Mouse (Mus musculus) lung, postnatal 0 days (tissue): ENCODE measurements at regions not wholly inside any gene's neighbourhood (a gene's known extent, or its start where the extent isn't known, plus 50 kb on each side); places are given as distances from the start of the nearest gene placed in this dataset.

Experiments
- CTCF ChIP-seq: IDR thresholded peaks from 2 replicates; pipeline ENCODE4 v1.5.1; 2016; ENCODE audit warnings: antibody characterized with exemption, mild to moderate bottlenecking
- EP300 ChIP-seq: IDR thresholded peaks from 2 replicates; pipeline ENCODE4 v1.6.1; 2016; ENCODE audit warnings: antibody characterized with exemption, mild to moderate bottlenecking, control low read depth

DNA sequence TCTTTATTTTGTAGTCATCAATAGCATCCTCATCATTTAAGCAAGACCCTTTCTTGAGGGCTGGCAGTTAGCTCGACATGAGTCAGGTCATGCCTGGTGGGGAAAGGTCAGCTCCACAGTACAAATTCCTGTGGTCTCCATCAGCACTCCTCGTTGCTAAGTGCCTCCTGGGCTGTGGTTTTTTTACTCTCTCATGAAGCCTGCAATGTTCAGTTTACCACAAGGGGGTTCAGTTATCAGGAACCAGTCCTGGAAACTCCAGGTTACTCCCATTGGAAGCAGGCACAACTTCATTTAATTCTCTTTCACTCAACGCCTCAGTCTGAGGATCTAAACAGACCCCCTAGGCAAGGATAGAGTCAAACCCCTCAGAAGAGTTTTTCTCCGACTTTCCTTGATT, 520.8 kb downstream of the Cps1 start:
- TF ChIP-seq CTCF (no peak), EP300 (no peak)
